Mouse (Mus musculus) hindbrain, embryonic 16.5 days (tissue): ENCODE data around the gene Myo9b. TPM values are rescaled to one million over a fixed set of nuclear protein-coding genes. Genes with fewer than 3 reads are reported as not detected.

Experiments
- ATAC-seq: fragments of 200-750 bp; cut with Nextera tagmentation; 2 replicates; pipeline ENCODE4 v1.8.0; 2017; ENCODE audit warnings: moderate TSS enrichment, moderate library complexity
- H3K27ac ChIP-seq: fragments of 300-500 bp; sonication (generic); 2 replicates; pipeline ENCODE4 v1.5.1; 2014; ENCODE audit warnings: low read depth, mild to moderate bottlenecking, control low read depth, low read length, moderate library complexity
- H3K27me3 ChIP-seq: fragments of 300-500 bp; sonication (generic); replicated peaks from 2 replicates; pipeline ENCODE4 v1.6.1; 2014; ENCODE audit warnings: low read length; ENCODE audit not compliant: control insufficient read depth, insufficient read depth
- H3K36me3 ChIP-seq: fragments of 300-500 bp; sonication (generic); 2 replicates; pipeline ENCODE4 v1.6.1; 2014; ENCODE audit warnings: mild to moderate bottlenecking, low read length, moderate library complexity, mixed read lengths; ENCODE audit not compliant: control insufficient read depth, insufficient read depth
- H3K4me1 ChIP-seq: fragments of 300-500 bp; sonication (generic); 2 replicates; pipeline ENCODE4 v1.6.1; 2014; ENCODE audit warnings: low read depth, low read length; ENCODE audit not compliant: control insufficient read depth, insufficient read depth
- H3K4me2 ChIP-seq: fragments of 300-500 bp; sonication (generic); 2 replicates; pipeline ENCODE4 v1.6.1; 2014; ENCODE audit warnings: mild to moderate bottlenecking, low read length, control low read depth, moderate library complexity
- H3K4me3 ChIP-seq: fragments of 300-500 bp; sonication (generic); 2 replicates; pipeline ENCODE4 v1.5.1; 2014; ENCODE audit warnings: mild to moderate bottlenecking, low read length, control low read depth, moderate library complexity
- H3K9ac ChIP-seq: fragments of 300-500 bp; sonication (generic); 2 replicates; pipeline ENCODE4 v1.6.1; 2014; ENCODE audit warnings: low read depth, mild to moderate bottlenecking, control low read depth, low read length, moderate library complexity
- H3K9me3 ChIP-seq: fragments of 300-500 bp; sonication (generic); 2 replicates; pipeline ENCODE4 v1.6.1; 2014; ENCODE audit warnings: mild to moderate bottlenecking, low read length, moderate library complexity; ENCODE audit not compliant: control insufficient read depth
- WGBS: fragments of 180-500 bp; shearing (Covaris S2); extraction: QIAGEN DNeasy Blood & Tissue Kit; methylation state at CpG from one replicate; pipeline ENCODE4 v1.1.7; 2014; 5-methylcytosine and 5-hydroxymethylcytosine counted together
- polyA plus RNA-seq: library from polyadenylated mRNA; unstranded; fragments of >200 nt; fragmentation: Nextera tagmentation; extraction: Ambion mirVana; gene quantifications from 2 replicates; pipeline ENCODE4 v1.2.1, GENCODE M21; 2015

Gene Myo9b
- polyA plus RNA-seq, 1 experiment from 2014 or later = 13.1 TPM

DNA sequence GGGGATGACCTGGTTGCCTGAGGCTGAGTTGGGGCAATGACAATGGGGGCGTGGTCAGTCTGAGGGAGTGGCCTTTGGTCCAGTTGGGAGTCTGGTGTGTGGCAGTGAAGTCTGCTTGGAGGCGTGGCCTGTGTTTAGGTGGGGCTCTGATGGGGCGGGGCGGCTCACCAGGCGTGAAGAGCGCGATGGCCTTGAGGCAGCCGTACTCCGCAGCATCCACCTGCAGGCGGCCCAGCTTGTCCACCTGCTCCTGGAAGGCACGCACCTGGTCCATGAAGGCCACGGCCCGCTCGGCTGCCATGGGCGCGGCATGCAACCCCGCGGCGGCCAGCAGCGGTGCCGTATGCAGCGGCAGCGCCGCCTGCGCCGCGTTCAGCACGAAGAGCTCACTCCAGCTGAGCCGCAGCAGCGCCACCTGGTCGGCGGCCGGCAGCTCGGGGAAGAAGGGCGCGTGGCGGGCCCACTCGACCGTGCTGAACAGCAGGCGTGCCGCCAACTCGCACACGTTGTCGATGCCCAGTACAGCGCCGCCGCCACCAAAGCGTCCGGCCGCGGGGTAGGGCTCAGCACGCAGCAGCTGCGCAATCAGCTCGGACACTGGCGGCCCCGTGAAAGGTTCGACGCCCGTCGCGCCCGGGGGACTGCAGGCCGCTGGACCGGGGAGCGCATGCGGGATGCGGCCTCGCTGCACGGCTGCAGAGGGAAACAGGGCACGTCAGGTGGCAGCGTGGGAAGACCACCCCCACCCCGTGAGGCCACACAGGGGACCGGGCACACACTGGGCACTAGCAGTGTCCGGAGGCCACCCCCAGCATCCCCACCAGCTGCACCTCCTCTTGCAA, 103.3 kb downstream of the Myo9b start:
- peaks cover 13% of the 10 kb centered on the region; the same call in 1 of the 2 replicates for H3K36me3 ChIP-seq
- H3K27me3 ChIP-seq = no peaks in the 10 kb centered on the region
- 5% methylated on average over 49 of the region's 74 CpGs for WGBS
- H3K27ac ChIP-seq = peak overlapping the region; percentile 79
- peak; percentile 2; the same call in 1 of the 2 replicates for ATAC-seq
- H3K4me2 ChIP-seq = peak overlapping the region; percentile 63
- H3K9ac ChIP-seq = peak overlapping the region; percentile 70
- peaks cover 41% of the 10 kb centered on the region for H3K4me1 ChIP-seq
- H3K9me3 ChIP-seq = no peaks in the 10 kb centered on the region
- peak overlapping the region; percentile 43 for H3K4me3 ChIP-seq

GRCm38 (mm10) chr8:71376423-71377030, 104.0 kb downstream of the Myo9b start:
- H3K4me3 ChIP-seq = peak overlapping the region; percentile 43
- H3K9ac ChIP-seq = peak overlapping the region; percentile 70
- peaks cover 13% of the 10 kb centered on the region; the same call in 1 of the 2 replicates for H3K36me3 ChIP-seq
- WGBS = 25% methylated on average over 8 of the region's 8 CpGs
- H3K9me3 ChIP-seq = no peaks in the 10 kb centered on the region
- peak overlapping the region; percentile 63 for H3K4me2 ChIP-seq
- H3K4me1 ChIP-seq = peaks cover 43% of the 10 kb centered on the region
- no peak for ATAC-seq
- H3K27me3 ChIP-seq = no peaks in the 10 kb centered on the region
- peak overlapping the region; percentile 79; the same call in 1 of the 2 replicates for H3K27ac ChIP-seq

- H3K36me3 ChIP-seq = peaks cover 9% of the 10 kb centered on the region; the same call in 1 of the 2 replicates
- peaks cover 50% of the 10 kb centered on the region for H3K4me1 ChIP-seq
- H3K27me3 ChIP-seq = no peaks in the 10 kb centered on the region
- H3K9ac ChIP-seq = peak overlapping the region; percentile 38; the same call in 1 of the 2 replicates
- H3K9me3 ChIP-seq = no peaks in the 10 kb centered on the region
- ATAC-seq = no peak
- WGBS = 42% methylated on average over 4 of the region's 4 CpGs
- H3K4me3 ChIP-seq = no peak overlapping the region; the same call in 1 of the 2 replicates
- H3K27ac ChIP-seq = no peak overlapping the region
- H3K4me2 ChIP-seq = peak overlapping the region; percentile 100
Measured at GRCm38 (mm10) chr8:71379008-71379407, 106.5 kb downstream of the Myo9b start.

- Histone ChIP-seq H3K27me3 (no peaks in the 10 kb centered on the region), H3K4me3 (peak overlapping the region; percentile 83), H3K9me3 (no peaks in the 10 kb centered on the region), H3K4me1 (peaks cover 50% of the 10 kb centered on the region), H3K36me3 (peaks cover 5% of the 10 kb centered on the region; the same call in 1 of the 2 replicates), H3K9ac (peak overlapping the region; percentile 88), H3K27ac (no peak overlapping the region), H3K4me2 (peak overlapping the region; percentile 100)
- ATAC-seq = no peak
- WGBS = 38% methylated on average over 3 of the region's 3 CpGs
Measured at GRCm38 (mm10) chr8:71379512-71380075, 107.1 kb downstream of the Myo9b start.

GRCm38 (mm10) chr8:71380178-71381171, 108.0 kb downstream of the Myo9b start:
- WGBS = under 1% methylated on average over 71 of the region's 72 CpGs
- Histone ChIP-seq H3K36me3 (peaks cover 3% of the 10 kb centered on the region; the same call in 1 of the 2 replicates), H3K9me3 (no peaks in the 10 kb centered on the region), H3K4me3 (peak overlapping the region; percentile 83), H3K4me1 (peaks cover 48% of the 10 kb centered on the region), H3K27ac (no peak overlapping the region), H3K27me3 (no peaks in the 10 kb centered on the region), H3K9ac (peak overlapping the region; percentile 88), H3K4me2 (peak overlapping the region; percentile 100)
- ATAC-seq = no peak; the same call in 1 of the 2 replicates

- peak within 1 kb of the TSS; percentile 100 for H3K4me2 ChIP-seq
- peak within 1 kb of the TSS; percentile 83 for H3K4me3 ChIP-seq
- H3K27me3 ChIP-seq = no peaks in the 10 kb centered on the region
- ATAC-seq = peak; percentile 72
- no peaks in the 10 kb centered on the region for H3K9me3 ChIP-seq
- WGBS = under 1% methylated on average over 72 of the region's 89 CpGs
- H3K36me3 ChIP-seq = peaks cover 3% of the 10 kb centered on the region; the same call in 1 of the 2 replicates
- H3K9ac ChIP-seq = peak within 1 kb of the TSS; percentile 88
- H3K4me1 ChIP-seq = peaks cover 38% of the 10 kb centered on the region
- peak within 1 kb of the TSS; percentile 87 for H3K27ac ChIP-seq
Measured at GRCm38 (mm10) chr8:71381421-71381970, 109.0 kb downstream of the Myo9b start, which contains the start of gene Nr2f6. TSS of gene Nr2f6 (minus strand) at chr8:71381960.

DNA sequence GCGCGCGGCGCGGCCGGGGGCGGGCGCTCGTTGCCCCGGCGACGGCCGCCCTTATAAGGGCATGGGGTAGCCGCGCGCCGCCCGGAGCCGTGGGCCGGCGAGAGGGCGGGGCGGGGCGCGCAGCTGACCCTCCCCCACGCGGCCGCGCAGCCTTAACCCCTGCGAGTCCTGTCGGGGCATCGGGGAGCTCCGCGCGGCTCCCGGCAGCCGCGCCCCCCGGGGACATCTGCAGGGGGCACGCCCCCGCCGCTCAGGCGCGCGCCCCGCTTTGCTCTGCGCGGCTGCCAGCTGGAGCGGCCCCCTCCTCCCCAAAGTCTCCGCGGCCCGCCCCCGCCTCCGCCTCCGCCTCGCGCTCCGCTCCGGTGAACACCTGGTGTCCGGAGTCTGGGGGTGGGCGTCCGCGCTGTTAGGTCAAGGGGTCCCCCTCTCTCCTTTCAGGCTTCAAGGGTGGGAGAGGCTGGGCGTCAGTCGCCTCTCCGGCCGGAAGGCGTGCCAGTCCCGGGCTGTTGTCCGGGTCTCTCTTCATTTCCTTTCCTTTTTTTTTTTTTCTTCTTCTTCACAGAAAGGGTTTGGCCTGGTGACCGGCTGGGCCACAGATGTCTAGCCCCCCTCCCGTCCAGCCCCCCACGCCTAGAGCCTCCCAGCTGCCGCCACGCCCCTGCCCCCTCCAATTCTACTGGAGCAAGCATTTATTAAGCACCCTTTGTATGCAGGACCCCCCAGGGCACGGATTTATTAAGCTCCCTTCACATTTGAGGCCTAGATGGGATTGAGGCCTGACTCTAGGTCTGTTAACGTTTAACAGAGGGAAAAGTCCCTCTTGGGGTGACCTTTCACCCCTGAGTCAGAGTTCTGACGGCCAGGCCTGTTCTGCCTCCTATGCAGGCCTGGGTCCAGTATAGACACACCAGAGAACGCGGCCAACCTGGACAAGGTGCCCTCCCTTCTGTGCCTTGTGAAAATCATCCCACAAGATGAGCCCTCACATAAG, 109.8 kb downstream of the Myo9b start:
- WGBS = 1% methylated on average over 67 of the region's 80 CpGs

More for the DNA sequence above, 109.8 kb downstream of the Myo9b start:
- Histone ChIP-seq H3K4me1 (peaks cover 34% of the 10 kb centered on the region), H3K4me3 (peak overlapping the region; percentile 83), H3K9me3 (no peaks in the 10 kb centered on the region), H3K27me3 (no peaks in the 10 kb centered on the region), H3K9ac (peak overlapping the region; percentile 88), H3K36me3 (peaks cover 3% of the 10 kb centered on the region; the same call in 1 of the 2 replicates), H3K27ac (peak overlapping the region; percentile 87), H3K4me2 (peak overlapping the region; percentile 100)
- ATAC-seq = peak; percentile 87
